Mouse (Mus musculus): ENCODE results near the gene Zfp423.

GRCm38 (mm10) chr8:87811399-87812068 is 147.9 kb downstream of the Zfp423 start:
- no peak for TF ChIP-seq CTCF (IDR thresholded peaks at IDR 0.05; ENCODE audit: insufficient read depth, low read depth, low read length)
- TF ChIP-seq POLR2A (IDR thresholded peaks at IDR 0.05; ENCODE audit: insufficient read depth, low read depth, low read length): no peak
